Mouse (Mus musculus): Measurements from ENCODE around the gene Adgrf1. TPM values are rescaled to one million over a fixed set of nuclear protein-coding genes. Genes with fewer than 3 reads are reported as not detected.

The Adgrf1 gene
- polyA plus RNA-seq, 1 experiment from 2014 or later, result not detected

DNA sequence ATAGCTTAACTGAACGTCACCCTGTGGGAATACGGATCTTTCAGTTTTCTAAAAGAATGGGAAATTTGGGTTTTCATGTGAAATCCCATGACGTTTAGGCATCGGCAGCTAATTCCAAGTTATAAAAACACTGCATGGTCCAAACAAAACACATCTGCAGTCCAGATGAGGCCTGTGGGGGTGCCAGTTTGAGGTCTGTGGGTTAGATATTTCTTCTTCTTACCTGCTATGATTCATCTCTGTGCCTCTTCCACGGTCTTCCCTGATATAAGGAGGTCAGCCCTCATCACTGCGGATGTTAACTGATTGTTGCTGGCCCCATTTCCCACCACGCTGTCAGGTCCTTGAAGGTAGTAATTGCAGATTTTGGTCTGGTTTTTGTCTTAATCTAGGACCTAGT is 5.4 kb upstream of the Adgrf1 start:
- ATAC-seq, result peak; percentile 18
- Histone ChIP-seq H3K4me2 (ENCODE audit: low read length) (no peak overlapping the region), H3K27ac (ENCODE audit: low read length) (no peak overlapping the region), H3K4me3 (replicated peaks; ENCODE audit: low read length) (no peak overlapping the region), H3K36me3 (ENCODE audit: control insufficient read depth, insufficient read depth) (no peaks in the 10 kb centered on the region), H3K27me3 (replicated peaks; ENCODE audit: control insufficient read depth, insufficient read depth, low read length) (no peaks in the 10 kb centered on the region), H3K9me3 (ENCODE audit: control insufficient read depth, low read length) (0 out of 2 replicates have a peak, but pooled peaks cover 3% of the 10 kb centered on the region), H3K4me1 (replicated peaks; ENCODE audit: control insufficient read depth, insufficient read depth, low read length) (0 out of 2 replicates have a peak, but pooled peaks cover 2% of the 10 kb centered on the region), H3K9ac (replicated peaks; ENCODE audit: low read depth, low read length) (no peak overlapping the region)
- 92% methylated on average over 7 of the region's 7 CpGs for WGBS

DNA sequence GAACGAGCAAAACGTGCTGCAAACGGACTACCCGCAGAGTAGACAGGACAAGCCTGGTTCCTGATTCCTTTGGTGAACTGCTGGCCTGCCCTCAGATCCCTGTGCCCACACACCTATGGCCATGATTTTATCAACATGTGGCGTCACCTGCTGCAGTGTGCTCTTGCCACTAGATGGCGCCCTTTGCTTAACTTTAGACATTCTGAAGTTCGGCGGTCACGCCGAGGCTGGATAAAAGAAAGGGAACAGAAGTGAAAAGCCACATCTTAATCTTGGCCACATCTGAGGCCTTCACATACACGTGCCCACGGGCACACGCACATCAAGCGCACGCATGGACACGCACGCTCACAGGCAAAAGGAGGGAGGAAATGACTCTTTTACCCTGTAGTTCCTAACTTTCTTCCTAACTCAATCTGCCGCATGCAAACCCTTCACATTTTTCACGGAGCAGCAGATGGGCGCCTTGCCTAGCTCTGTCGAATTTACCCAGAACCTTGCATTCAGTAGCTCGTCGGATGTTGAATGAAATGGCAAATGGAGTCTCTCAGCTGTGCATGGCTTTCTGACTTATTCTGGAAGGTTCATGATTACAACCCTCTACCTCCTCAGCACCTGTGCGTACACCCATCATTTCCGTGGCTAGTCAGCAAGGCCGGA is 4.8 kb upstream of the Adgrf1 start:
- WGBS, result 21% methylated on average over 26 of the region's 26 CpGs

DNA sequence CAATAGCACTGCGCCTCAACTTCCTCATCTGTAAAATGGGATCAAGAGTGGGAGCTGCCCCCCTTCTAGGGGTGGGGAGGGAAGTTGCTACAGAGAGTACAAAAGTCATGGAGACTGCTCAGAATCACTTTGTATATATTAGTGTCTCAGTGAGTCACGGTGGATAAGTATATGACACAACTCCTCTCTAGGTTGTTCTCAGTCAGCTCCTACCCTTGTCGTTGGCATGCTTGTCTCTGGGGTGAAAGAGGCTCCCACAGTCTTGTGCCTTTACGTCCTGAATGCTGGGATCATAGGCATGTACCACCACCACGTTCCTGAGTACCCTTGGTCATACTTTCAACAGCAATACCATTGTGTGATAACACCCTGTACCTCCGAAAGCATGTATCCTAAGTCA is 4.2 kb upstream of the Adgrf1 start:
- Histone ChIP-seq H3K36me3 (ENCODE audit: control insufficient read depth, insufficient read depth) (no peaks in the 10 kb centered on the region), H3K9me3 (ENCODE audit: control insufficient read depth, low read length) (0 out of 2 replicates have a peak, but pooled peaks cover 3% of the 10 kb centered on the region), H3K27me3 (replicated peaks; ENCODE audit: control insufficient read depth, insufficient read depth, low read length) (no peaks in the 10 kb centered on the region), H3K9ac (replicated peaks; ENCODE audit: low read depth, low read length) (no peak overlapping the region), H3K4me2 (ENCODE audit: low read length) (no peak overlapping the region), H3K27ac (ENCODE audit: low read length) (no peak overlapping the region), H3K4me1 (replicated peaks; ENCODE audit: control insufficient read depth, insufficient read depth, low read length) (0 out of 2 replicates have a peak, but pooled peaks cover 2% of the 10 kb centered on the region), H3K4me3 (replicated peaks; ENCODE audit: low read length) (no peak overlapping the region)
- no peak for ATAC-seq
- 96% methylated on average over 6 of the region's 6 CpGs for WGBS

More for the DNA sequence above, 4.8 kb upstream of the Adgrf1 start:
- H3K27me3 ChIP-seq (replicated peaks; ENCODE audit: control insufficient read depth, insufficient read depth, low read length), result no peaks in the 10 kb centered on the region
- H3K9ac ChIP-seq (replicated peaks; ENCODE audit: low read depth, low read length), result no peak overlapping the region
- 0 out of 2 replicates have a peak, but pooled peaks cover 2% of the 10 kb centered on the region for H3K4me1 ChIP-seq (replicated peaks; ENCODE audit: control insufficient read depth, insufficient read depth, low read length)
- no peaks in the 10 kb centered on the region for H3K36me3 ChIP-seq (ENCODE audit: control insufficient read depth, insufficient read depth)
- H3K4me3 ChIP-seq (replicated peaks; ENCODE audit: low read length), result no peak overlapping the region
- 0 out of 2 replicates have a peak, but pooled peaks cover 3% of the 10 kb centered on the region for H3K9me3 ChIP-seq (ENCODE audit: control insufficient read depth, low read length)
- peak; percentile 91 for ATAC-seq
- H3K27ac ChIP-seq (ENCODE audit: low read length), result no peak overlapping the region
- peak overlapping the region; percentile 36; the same call in 1 of the 2 replicates for H3K4me2 ChIP-seq (ENCODE audit: low read length)

DNA sequence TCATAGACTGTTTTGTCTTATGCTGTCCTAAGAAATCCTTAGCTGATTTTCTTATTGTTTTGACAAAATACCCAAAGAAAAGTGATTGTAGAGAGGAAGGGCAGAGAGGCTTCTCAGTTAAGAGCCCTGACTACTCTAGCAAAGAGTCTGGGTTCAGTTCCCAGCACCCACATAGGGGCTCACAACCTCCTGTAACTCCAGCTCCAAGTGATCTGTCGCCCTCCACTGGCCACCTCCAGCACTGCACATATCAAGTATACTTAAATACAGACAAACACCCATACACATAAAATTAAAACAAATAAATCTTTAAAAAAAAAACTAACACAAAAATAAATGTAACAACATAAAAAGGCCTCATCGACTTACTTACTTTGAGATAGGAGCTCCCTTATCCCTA is 3.5 kb upstream of the Adgrf1 start:
- Histone ChIP-seq H3K27me3 (replicated peaks; ENCODE audit: control insufficient read depth, insufficient read depth, low read length) (no peaks in the 10 kb centered on the region), H3K36me3 (ENCODE audit: control insufficient read depth, insufficient read depth) (no peaks in the 10 kb centered on the region), H3K9ac (replicated peaks; ENCODE audit: low read depth, low read length) (no peak overlapping the region), H3K4me3 (replicated peaks; ENCODE audit: low read length) (no peak overlapping the region), H3K9me3 (ENCODE audit: control insufficient read depth, low read length) (0 out of 2 replicates have a peak, but pooled peaks cover 3% of the 10 kb centered on the region), H3K27ac (ENCODE audit: low read length) (no peak overlapping the region), H3K4me2 (ENCODE audit: low read length) (no peak overlapping the region), H3K4me1 (replicated peaks; ENCODE audit: control insufficient read depth, insufficient read depth, low read length) (0 out of 2 replicates have a peak, but pooled peaks cover 2% of the 10 kb centered on the region)
- 85% methylated on average over 2 of the region's 2 CpGs for WGBS
- ATAC-seq, result no peak

DNA sequence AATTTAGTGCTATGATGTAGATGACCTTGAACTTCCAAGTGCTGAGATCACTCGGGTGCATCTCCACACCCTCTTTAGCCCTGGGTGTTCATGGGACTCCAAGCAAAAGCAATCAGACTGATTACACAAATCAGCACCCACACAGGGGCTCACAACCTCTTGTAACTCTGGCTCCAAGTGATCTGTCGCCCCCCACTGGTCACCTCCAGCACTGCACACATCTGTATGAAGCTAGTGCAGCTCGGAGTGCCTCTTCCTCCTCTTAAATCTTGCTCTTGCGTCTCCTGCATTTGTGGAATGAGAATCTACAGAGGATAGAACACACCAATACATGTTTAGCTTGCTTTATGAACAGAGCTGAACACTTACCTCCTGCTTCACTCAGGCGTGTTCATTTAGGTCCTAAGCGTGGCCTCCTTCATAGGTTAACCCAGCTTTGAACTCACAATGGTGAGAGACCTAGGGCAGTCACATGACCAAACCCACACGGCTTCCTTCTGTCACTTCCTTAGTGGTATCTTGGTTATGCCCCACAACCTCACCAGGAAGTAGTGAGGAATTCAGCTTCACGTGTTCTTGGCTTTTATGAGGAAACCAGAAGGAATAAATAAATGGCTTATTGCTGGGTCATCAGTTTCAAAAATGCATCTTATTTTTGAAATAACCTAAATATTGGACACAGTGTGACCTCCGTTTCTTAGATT is 2.9 kb upstream of the Adgrf1 start:
- Histone ChIP-seq H3K4me3 (replicated peaks; ENCODE audit: low read length) (no peak overlapping the region), H3K27ac (ENCODE audit: low read length) (no peak overlapping the region), H3K4me1 (replicated peaks; ENCODE audit: control insufficient read depth, insufficient read depth, low read length) (0 out of 2 replicates have a peak, but pooled peaks cover 2% of the 10 kb centered on the region), H3K27me3 (replicated peaks; ENCODE audit: control insufficient read depth, insufficient read depth, low read length) (no peaks in the 10 kb centered on the region), H3K9me3 (ENCODE audit: control insufficient read depth, low read length) (0 out of 2 replicates have a peak, but pooled peaks cover 2% of the 10 kb centered on the region), H3K4me2 (ENCODE audit: low read length) (no peak overlapping the region), H3K36me3 (ENCODE audit: control insufficient read depth, insufficient read depth) (no peaks in the 10 kb centered on the region), H3K9ac (replicated peaks; ENCODE audit: low read depth, low read length) (no peak overlapping the region)
- WGBS, result 90% methylated on average over 9 of the region's 9 CpGs
- ATAC-seq, result no peak

DNA sequence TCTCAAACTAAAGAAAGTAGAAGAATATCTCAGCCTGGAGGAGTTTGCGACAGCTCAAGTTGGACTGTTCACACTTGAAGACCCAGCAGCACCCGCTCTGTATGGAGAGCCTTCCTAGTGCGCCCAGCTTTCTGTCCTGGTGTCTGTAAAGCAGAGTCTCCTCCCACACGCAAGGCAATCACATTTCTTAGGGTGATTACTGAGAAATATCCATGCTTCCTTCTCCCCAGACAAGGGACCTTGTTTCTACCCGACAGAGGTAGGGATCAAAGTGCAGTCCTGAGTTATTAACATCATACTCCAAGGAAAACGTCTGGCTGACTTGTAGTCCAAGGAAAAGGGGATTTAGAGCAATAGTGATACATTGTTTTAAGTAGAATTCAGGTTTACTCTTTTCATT is 6.1 kb downstream of the Adgrf1 start:
- 87% methylated on average over 6 of the region's 6 CpGs for WGBS
- ATAC-seq, result no peak
- Histone ChIP-seq H3K36me3 (ENCODE audit: control insufficient read depth, insufficient read depth) (no peaks in the 10 kb centered on the region), H3K27me3 (replicated peaks; ENCODE audit: control insufficient read depth, insufficient read depth, low read length) (no peaks in the 10 kb centered on the region), H3K4me1 (replicated peaks; ENCODE audit: control insufficient read depth, insufficient read depth, low read length) (peaks cover 8% of the 10 kb centered on the region), H3K9me3 (ENCODE audit: control insufficient read depth, low read length) (no peaks in the 10 kb centered on the region), H3K4me2 (ENCODE audit: low read length) (no peak overlapping the region), H3K9ac (replicated peaks; ENCODE audit: low read depth, low read length) (no peak overlapping the region), H3K4me3 (replicated peaks; ENCODE audit: low read length) (no peak overlapping the region), H3K27ac (ENCODE audit: low read length) (no peak overlapping the region)

DNA sequence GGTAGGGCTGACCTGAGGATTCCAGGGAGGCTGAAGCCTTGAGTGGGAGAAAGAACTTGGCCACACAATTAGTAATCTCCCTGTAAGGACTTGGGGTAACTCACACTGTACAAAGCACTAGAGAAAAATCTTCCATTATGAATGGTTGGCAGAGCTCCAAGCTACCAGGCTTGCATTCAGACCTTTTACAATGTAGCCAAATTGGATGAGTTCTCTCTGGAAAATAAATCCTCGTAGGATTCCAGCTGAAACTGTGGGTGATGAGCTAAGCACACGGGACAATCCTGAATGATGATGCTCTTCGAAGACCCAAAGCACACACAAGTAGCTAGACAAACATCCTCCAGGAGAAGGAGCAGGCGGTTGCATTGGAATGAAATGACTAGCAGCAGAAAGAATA is 7.1 kb downstream of the Adgrf1 start:
- no peaks in the 10 kb centered on the region for H3K9me3 ChIP-seq (ENCODE audit: control insufficient read depth, low read length)
- WGBS, result 23% methylated on average over 4 of the region's 4 CpGs
- no peaks in the 10 kb centered on the region for H3K27me3 ChIP-seq (replicated peaks; ENCODE audit: control insufficient read depth, insufficient read depth, low read length)
- H3K4me3 ChIP-seq (replicated peaks; ENCODE audit: low read length), result no peak overlapping the region
- H3K9ac ChIP-seq (replicated peaks; ENCODE audit: low read depth, low read length), result no peak overlapping the region
- peak; percentile 79 for ATAC-seq
- H3K4me1 ChIP-seq (replicated peaks; ENCODE audit: control insufficient read depth, insufficient read depth, low read length), result peaks cover 8% of the 10 kb centered on the region
- H3K4me2 ChIP-seq (ENCODE audit: low read length), result no peak overlapping the region
- H3K36me3 ChIP-seq (ENCODE audit: control insufficient read depth, insufficient read depth), result no peaks in the 10 kb centered on the region
- peak overlapping the region; percentile 33; the same call in 1 of the 2 replicates for H3K27ac ChIP-seq (ENCODE audit: low read length)

DNA sequence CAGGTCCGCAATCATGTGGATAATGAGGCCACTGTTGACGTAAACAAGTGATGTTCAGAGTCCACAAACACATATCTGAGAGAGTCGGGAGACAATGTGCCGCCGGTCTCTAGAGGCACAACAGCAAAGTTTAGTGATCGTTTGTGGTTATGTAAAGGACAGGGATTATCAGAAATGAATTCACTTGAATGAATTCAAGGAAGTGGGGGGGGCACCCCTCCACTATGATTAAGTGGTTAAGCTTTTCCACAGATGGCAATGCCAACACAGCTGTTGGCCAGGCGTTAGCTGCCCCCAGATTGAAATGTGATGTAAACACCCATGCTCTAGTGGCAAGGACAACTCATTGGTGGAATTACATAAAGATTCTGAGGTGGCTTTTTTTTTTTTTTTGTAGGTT is 9.5 kb downstream of the Adgrf1 start:
- no peak for ATAC-seq
- WGBS, result 52% methylated on average over 7 of the region's 7 CpGs
- no peaks in the 10 kb centered on the region for H3K36me3 ChIP-seq (ENCODE audit: control insufficient read depth, insufficient read depth)
- H3K4me1 ChIP-seq (replicated peaks; ENCODE audit: control insufficient read depth, insufficient read depth, low read length), result peaks cover 13% of the 10 kb centered on the region
- H3K9ac ChIP-seq (replicated peaks; ENCODE audit: low read depth, low read length), result no peak overlapping the region
- H3K4me2 ChIP-seq (ENCODE audit: low read length), result no peak overlapping the region
- no peaks in the 10 kb centered on the region for H3K9me3 ChIP-seq (ENCODE audit: control insufficient read depth, low read length)
- no peaks in the 10 kb centered on the region for H3K27me3 ChIP-seq (replicated peaks; ENCODE audit: control insufficient read depth, insufficient read depth, low read length)
- no peak overlapping the region for H3K4me3 ChIP-seq (replicated peaks; ENCODE audit: low read length)
- H3K27ac ChIP-seq (ENCODE audit: low read length), result no peak overlapping the region

DNA sequence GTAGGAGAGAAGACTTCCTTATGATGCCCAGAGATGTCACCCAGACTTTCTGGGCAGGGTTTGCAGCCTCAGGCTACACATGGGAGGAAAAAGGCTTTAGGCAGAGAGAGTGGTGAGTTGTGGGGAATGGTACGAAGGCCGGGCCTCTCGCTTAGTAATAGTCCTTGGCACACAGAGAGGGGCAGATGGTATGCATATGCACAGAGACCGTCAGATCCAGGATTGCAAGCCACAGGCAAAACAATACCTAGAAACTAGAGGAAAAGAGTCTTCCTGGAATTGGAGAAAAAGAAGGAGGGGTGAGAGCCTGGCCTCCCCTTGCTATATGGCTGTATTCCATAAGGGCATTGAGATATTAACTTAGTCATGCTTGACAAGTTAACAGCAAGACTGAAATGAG is 12.2 kb downstream of the Adgrf1 start:
- ATAC-seq, result peak; percentile 82
- no peaks in the 10 kb centered on the region for H3K36me3 ChIP-seq (ENCODE audit: control insufficient read depth, insufficient read depth)
- WGBS, result 64% methylated on average over 4 of the region's 4 CpGs

More for the DNA sequence above, 12.2 kb downstream of the Adgrf1 start:
- Histone ChIP-seq H3K27me3 (replicated peaks; ENCODE audit: control insufficient read depth, insufficient read depth, low read length) (no peaks in the 10 kb centered on the region), H3K4me1 (replicated peaks; ENCODE audit: control insufficient read depth, insufficient read depth, low read length) (peaks cover 6% of the 10 kb centered on the region), H3K4me3 (replicated peaks; ENCODE audit: low read length) (no peak overlapping the region), H3K9ac (replicated peaks; ENCODE audit: low read depth, low read length) (no peak overlapping the region), H3K4me2 (ENCODE audit: low read length) (no peak overlapping the region), H3K9me3 (ENCODE audit: control insufficient read depth, low read length) (no peaks in the 10 kb centered on the region), H3K27ac (ENCODE audit: low read length) (no peak overlapping the region)
